Mouse (Mus musculus) layer of hippocampus, postnatal 10 days (tissue): Measurements from ENCODE around the gene Pitpnm1. TPM values are rescaled to one million over a fixed set of nuclear protein-coding genes. Genes with fewer than 3 reads are reported as not detected.
"Not testable (repeated sequence)": the region's sequence is repeated elsewhere in the genome, so short reads cannot be mapped to it uniquely, and the experiment has no call there.

ENCODE experiments used
- DNase-seq, 2 experiments: peaks; one replicate each; pipeline ENCODE4 v3.0.0; 2021; ENCODE audit warnings: low spot score in 2 of 2
- total RNA-seq, 2 experiments: library from RNA; stranded (reverse); gene quantifications; 2 replicates each; pipeline ENCODE4 v1.2.3; 2021

Pitpnm1 gene
- total RNA-seq, 2 experiments from 2014 or later: 178 to 201 TPM

GRCm38 (mm10) chr19:4068242-4068641 is 31.6 kb upstream of the Pitpnm1 start:
- not testable (repeated sequence) for DNase-seq

DNA sequence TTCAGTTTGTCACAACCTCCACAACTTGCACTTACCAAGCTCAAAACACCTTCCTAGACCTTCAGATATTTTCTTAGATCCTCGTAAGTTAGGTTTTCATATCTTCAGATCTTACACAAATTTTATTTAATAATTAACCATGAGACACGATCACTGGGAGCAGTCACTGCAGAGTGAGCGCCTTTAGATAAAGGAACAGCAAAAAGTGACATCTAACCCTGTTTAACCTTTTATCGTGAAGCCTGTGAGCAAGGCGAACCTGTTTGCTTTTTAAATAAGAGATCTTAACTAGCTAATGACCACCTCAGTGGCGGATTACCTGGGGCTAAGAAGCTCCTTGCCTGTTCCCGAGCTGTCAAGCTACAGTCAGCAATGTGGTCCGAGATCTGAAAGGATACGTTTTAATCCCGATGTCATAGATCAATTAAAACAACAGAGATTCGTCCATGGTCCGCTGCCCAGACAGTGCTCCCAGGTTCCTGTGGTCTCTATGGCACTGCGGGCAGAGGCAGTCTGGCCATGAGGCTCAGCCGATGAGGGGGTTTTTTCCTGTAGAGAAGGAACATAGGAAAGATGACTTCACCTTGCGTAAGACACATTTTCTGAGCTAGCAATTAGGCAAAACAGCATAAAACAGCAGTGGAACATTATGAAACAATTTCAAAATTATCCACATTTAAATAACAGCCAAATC is 30.9 kb upstream of the Pitpnm1 start:
- no peak for DNase-seq

DNA sequence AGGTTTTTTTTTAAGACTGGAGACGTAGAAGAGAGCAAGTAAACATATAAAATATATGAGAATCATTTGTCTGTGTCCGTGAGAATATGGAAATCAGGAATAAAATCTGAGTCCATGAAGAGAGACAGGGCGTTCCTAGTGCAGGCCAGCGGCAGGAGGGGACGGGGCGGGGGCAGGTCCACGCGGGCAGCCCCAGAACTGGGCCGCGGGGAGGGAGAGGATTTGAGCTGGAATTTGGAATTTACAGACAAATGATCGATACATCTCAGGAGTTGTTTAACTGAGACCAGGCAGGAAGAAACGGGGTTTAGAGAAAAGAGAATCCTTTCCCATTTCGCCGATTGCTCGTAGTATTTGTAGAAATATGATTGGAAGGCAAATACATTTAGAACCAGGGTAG is 29.5 kb upstream of the Pitpnm1 start:
- no peak for DNase-seq

GRCm38 (mm10) chr19:4070756-4071155 is 29.0 kb upstream of the Pitpnm1 start:
- DNase-seq: no peak

DNA sequence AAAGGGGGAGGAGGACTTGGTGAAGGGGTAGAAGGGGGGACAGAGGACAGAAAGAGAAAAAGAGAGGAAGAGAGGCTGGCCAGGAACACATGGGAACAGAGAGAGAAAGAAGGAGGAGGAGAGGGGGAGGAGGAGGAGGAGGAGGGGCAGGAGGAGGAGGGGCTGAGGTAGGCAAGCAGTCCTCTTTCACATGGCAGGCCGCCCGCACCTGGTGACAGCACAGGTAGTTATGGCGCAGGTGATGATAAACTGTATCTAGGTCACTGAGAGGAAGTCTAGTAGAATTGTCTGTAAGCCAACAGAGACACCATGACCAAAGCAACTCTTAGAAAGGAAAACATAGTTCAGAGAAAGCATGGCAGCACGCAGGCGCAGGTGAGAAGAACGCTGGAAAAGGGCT is 28.4 kb upstream of the Pitpnm1 start:
- DNase-seq: no peak

DNA sequence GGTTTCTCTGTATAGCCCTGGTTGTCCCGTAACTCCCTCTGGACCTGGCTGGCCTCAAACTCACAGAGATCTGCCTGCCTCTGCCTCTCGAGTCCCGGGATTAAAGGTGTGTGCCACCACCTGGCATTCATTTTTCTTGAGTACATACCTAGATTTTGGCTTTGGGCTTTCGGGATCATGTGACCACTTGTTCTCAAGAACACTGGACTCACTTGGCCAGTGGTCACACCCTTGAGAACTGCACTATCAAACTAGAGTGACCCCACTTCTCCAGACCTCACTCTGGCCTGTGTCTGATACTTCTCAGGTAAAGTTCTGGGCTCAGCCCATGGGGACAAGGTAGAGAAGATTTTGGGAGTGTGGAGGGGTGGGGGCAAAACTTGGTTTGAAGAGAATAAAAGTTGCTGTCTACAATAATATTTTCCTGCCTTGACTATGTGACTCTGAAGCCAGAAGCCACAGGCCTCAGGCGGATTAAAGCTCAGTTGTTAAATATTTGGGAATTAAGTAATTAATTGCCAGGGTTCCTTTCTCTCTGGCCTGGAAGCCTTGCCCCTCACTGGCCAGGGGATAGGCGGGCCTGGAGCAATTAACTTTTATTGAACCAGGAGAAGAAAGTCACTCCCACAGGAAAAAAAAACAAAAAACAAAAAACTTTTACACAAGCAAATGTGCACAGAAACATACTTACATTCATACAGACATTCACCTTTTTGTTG is 26.9 kb upstream of the Pitpnm1 start:
- DNase-seq: no peak

DNA sequence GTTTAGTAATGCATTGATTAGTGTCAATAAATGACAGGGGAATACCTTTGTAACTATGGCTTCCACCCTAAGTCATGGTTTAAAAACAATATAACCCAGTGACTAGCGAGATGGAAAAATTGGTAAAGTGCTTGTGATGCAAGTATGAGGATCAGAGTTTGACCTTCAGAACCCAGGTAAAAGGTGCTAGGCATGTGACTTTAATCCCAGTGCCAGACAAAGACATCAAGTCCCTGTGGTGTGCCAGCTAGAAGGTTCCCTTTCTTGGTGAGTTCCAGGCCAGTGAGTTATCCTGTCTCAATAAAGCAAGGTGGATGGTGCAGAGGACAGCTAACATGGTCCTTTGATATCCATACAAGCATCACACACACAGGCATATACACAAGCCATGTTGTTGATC is 24.3 kb upstream of the Pitpnm1 start:
- no peak for DNase-seq

DNA sequence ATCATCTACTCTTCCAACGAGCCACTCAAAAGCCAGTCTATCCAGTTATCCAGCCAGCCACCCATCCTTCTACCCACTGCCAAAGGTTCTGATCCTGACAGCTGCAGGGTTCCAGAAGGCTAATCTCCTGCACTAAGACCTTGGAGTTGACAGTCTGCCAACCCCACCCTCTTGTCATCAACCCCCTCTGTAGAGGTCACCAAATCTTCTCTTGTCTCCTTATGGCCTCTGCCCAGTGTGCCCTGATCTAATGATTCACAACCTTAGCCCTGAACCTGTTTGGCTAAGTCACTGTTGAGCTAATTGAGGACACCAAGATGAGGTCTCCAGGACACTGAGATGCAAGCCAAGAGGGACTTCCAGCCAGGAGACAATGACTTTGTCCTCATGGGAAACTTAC is 20.2 kb upstream of the Pitpnm1 start:
- no peak for DNase-seq

DNA sequence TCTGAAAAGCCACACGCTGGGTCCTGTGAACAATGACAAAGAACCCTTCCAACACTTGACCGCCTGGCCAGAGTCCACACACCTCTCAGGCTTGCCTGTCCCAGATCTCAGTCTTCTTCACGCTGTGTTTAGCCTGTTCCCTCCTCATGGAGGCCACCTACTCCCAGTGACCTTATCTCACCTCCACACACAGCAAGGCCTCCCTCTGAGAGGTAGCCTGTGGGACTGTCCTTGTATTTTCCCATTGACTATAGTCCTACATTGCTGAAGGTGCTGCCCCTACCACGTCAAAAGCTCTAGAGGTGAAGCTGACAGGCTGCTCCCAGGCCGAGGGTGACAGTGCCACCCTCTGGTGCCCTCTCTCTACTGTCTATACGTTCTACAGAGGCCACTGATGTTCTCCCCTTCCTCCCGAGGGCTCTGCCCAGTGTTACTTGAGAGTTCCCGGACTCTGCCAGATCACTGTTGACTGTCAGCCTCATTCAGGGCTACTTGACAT is 19.2 kb upstream of the Pitpnm1 start:
- DNase-seq: no peak

GRCm38 (mm10) chr19:4081394-4081793 is 18.4 kb upstream of the Pitpnm1 start, which contains the start of gene Cabp2:
Cabp2 (plus strand) TSS chr19:4081578.
- DNase-seq: no peak

GRCm38 (mm10) chr19:4082219-4082965 is 17.4 kb upstream of the Pitpnm1 start:
- no peak for DNase-seq

DNA sequence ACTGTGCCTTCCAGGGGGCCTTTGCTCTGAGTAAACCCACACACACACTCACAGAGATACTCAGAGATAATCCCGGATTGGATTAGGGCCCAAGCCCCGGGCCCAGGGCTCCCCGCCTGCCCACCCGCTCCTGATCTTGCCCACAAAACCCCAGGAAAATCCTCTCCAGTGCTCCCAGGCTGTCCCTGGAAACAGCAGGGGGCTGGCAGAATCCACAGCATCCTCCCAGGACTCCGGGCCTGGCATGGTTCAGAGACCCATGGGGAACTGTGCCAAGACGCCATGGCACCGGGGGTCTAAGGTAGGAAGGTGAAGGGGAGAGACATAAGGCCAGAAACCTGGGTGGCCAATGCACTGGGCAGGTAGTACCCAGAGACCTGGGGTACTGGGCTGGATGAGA is 16.5 kb upstream of the Pitpnm1 start:
- DNase-seq: no peak

DNA sequence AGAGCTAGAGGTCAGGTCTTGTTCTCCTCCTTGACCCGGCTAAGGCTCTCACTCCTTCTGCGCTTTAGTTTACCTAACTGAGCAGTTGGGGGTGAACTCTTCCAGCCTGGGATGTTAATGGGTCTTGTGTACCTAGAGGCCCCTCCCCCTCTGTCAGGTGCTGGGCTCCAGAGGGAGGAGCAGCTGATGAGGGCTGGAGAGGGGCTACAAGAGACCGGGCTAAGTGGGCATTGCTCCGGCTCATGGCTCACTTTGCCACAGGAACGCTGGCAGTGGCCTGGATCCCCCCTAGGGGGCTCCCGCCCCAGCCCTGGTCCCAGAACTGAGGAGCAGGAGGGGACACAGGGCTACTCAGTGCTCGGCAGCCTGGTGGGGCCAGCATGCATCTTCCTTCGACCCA is 16.0 kb upstream of the Pitpnm1 start:
- no peak for DNase-seq

GRCm38 (mm10) chr19:4084984-4085383 is 14.8 kb upstream of the Pitpnm1 start:
- no peak for DNase-seq

GRCm38 (mm10) chr19:4086156-4086555 is 13.6 kb upstream of the Pitpnm1 start:
- DNase-seq: no peak

- DNase-seq: no peak
Measured at GRCm38 (mm10) chr19:4087090-4087489, 12.7 kb upstream of the Pitpnm1 start.

DNA sequence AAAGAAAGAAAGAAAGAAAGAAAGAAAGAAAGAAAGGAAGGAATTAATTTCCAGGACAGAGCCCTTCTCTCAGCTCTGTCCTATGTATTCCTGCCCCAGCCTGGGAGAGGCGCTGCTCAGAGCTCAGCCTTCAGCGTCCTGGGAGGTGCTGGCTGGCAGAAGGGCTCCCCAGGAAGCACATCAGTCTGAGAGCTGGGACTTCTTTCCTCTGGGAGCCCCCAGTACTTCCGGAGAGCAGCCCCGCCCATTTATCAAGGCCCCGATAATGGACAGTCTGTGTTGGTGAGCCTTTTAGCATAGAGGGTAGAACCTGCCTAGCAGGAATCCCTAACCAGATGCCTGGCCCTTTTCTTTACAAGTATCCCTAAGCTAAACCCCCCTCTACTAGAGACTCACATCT is 11.7 kb upstream of the Pitpnm1 start:
- no peak for DNase-seq

DNA sequence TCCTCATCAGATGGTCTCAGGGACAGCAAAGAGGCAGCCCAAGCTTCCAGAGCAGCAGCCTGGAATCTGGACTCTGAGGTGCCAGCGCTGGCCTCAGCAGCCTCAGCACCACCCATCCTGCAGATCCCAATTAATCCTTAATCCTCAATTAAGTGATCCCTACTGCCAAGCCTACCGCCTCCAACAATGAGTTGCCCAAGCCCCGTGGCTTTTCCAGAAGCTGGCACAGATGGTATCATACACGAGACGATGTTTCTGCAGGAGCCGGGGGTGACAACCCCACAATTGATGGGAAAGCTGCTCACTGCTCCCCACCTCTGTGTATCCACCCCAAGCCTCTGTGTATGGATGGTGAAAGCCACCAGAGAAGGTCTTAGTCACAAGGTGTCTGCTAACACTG is 10.7 kb upstream of the Pitpnm1 start:
- DNase-seq: no peak

DNA sequence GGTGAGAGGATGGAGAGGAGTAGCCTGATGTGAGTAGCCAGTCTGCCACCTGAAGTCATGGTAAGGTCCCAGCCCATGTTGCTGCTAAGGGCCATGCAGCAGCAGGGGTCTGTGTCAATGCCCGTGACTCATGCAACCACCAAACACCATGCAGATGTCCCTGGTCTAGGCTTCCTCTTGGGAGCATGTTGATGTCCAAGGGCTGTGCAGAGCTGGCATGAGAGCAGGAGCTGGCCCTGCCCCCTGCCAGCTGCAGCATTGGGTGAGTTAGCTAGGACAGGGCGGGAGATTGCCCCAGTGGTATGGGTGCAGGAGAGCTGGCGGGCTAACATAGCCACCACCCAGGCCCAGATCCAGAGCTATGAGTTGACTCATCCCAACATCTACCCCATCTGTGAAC is 9.4 kb upstream of the Pitpnm1 start:
- DNase-seq: no peak

- DNase-seq: no peak
Measured at GRCm38 (mm10) chr19:4091383-4091782, 8.4 kb upstream of the Pitpnm1 start.

GRCm38 (mm10) chr19:4092750-4093149 is 7.0 kb upstream of the Pitpnm1 start:
- no peak for DNase-seq

- DNase-seq: no peak
Measured at GRCm38 (mm10) chr19:4093772-4094171, 6.0 kb upstream of the Pitpnm1 start.
